Mouse (Mus musculus): ENCODE measurements at regions not wholly inside any gene's neighbourhood (a gene's known extent, or its start where the extent isn't known, plus 50 kb on each side); places are given as distances from the start of the nearest gene placed in this dataset.

GRCm38 (mm10) chr10:74760734-74761133, 206.2 kb upstream of the Gnaz start:
- Histone ChIP-seq H3K9me3 (replicated peaks; ENCODE audit: low read length) (no peaks in the 10 kb centered on the region), H3K79me2 (replicated peaks; ENCODE audit: control insufficient read depth, extremely low read depth, insufficient read depth, poor library complexity, severe bottlenecking) (no peaks in the 10 kb centered on the region), H3K27me3 (replicated peaks) (no peaks in the 10 kb centered on the region), H3K4me3 (replicated peaks in 1 of 3; ENCODE audit: low read depth in 2 of 3, low read length in 2 of 3, poor library complexity in 1 of 3) (no peak overlapping the region), H3K4me1 (ENCODE audit: control insufficient read depth in 1 of 2, insufficient read depth in 2 of 2) (no peaks in the 10 kb centered on the region), H3K27ac (ENCODE audit: insufficient read depth, low read depth) (no peak overlapping the region), H3K4me2 (ENCODE audit: insufficient read depth, low read depth, poor library complexity, severe bottlenecking) (no peak overlapping the region), H3K36me3 (replicated peaks in 1 of 2; ENCODE audit: control insufficient read depth in 1 of 2, insufficient read depth in 1 of 2, low read length in 1 of 2) (no peaks in the 10 kb centered on the region), H3K9ac (ENCODE audit: insufficient read depth, low read depth) (no peak overlapping the region)
- dilution Hi-C loops (cut with MboI; ENCODE audit: extremely low pct_ligation_motif_present, extremely low pct_unique_long_range_greater_than_20kb, low sequenced_read_pairs) (no loop called here), in situ Hi-C loops (cut with MboI; ENCODE audit: low pct_ligation_motif_present, low pct_unique_long_range_greater_than_20kb, low sequenced_read_pairs) (no loop called here)
- TF ChIP-seq ETS1 (conservative IDR thresholded peaks at IDR 0.05; ENCODE audit: low read depth, low read length) (no peak), MXI1 (IDR thresholded peaks at IDR 0.05; ENCODE audit: low read depth, low read length) (no peak), ELF1 (IDR thresholded peaks at IDR 0.05; ENCODE audit: low read depth, low read length) (no peak), CTCF (conservative IDR thresholded peaks at IDR 0.05 in 1 of 2, IDR thresholded peaks at IDR 0.05 in 1 of 2; ENCODE audit: low read depth in 2 of 2, low read length in 2 of 2) (no peak), ZKSCAN1 (IDR thresholded peaks at IDR 0.05; ENCODE audit: borderline replicate concordance, low read depth, low read length) (no peak), JUN (IDR thresholded peaks at IDR 0.05; ENCODE audit: insufficient read depth, low read depth, low read length) (no peak), MAZ (IDR thresholded peaks at IDR 0.05; ENCODE audit: low read depth, low read length) (no peak), EP300 (IDR thresholded peaks at IDR 0.05; ENCODE audit: low read length) (no peak), BHLHE40 (IDR thresholded peaks at IDR 0.05; ENCODE audit: low read depth, low read length) (no peak), IRF4 (IDR thresholded peaks at IDR 0.05; ENCODE audit: low read depth, low read length) (no peak), MAX (IDR thresholded peaks at IDR 0.05; ENCODE audit: low read length) (no peak), UBTF (IDR thresholded peaks at IDR 0.05; ENCODE audit: low read depth, low read length) (no peak), ZMIZ1 (IDR thresholded peaks at IDR 0.05; ENCODE audit: low read depth, low read length) (no peak), MEF2A (IDR thresholded peaks at IDR 0.05; ENCODE audit: borderline replicate concordance, low read depth, low read length) (no peak), GABPA (IDR thresholded peaks at IDR 0.05; ENCODE audit: insufficient replicate concordance, low read depth, low read length) (no peak)
- DNase-seq (ENCODE audit: extremely low read depth) = no peak

GRCm38 (mm10) chr10:74789245-74789644, 177.7 kb upstream of the Gnaz start:
- Histone ChIP-seq H3K27me3 (replicated peaks) (no peaks in the 10 kb centered on the region), H3K4me1 (ENCODE audit: control insufficient read depth in 1 of 2, insufficient read depth in 2 of 2) (no peaks in the 10 kb centered on the region), H3K79me2 (replicated peaks; ENCODE audit: control insufficient read depth, extremely low read depth, insufficient read depth, poor library complexity, severe bottlenecking) (no peaks in the 10 kb centered on the region), H3K27ac (ENCODE audit: insufficient read depth, low read depth) (no peak overlapping the region), H3K4me2 (ENCODE audit: insufficient read depth, low read depth, poor library complexity, severe bottlenecking) (no peak overlapping the region), H3K9me3 (replicated peaks; ENCODE audit: low read length) (no peaks in the 10 kb centered on the region), H3K4me3 (replicated peaks in 1 of 3; ENCODE audit: low read depth in 2 of 3, low read length in 2 of 3, poor library complexity in 1 of 3) (no peak overlapping the region), H3K36me3 (replicated peaks in 1 of 2; ENCODE audit: control insufficient read depth in 1 of 2, insufficient read depth in 1 of 2, low read length in 1 of 2) (no peaks in the 10 kb centered on the region), H3K9ac (ENCODE audit: insufficient read depth, low read depth) (no peak overlapping the region)
- peak; percentile 4 for DNase-seq (ENCODE audit: extremely low read depth)
- dilution Hi-C loops (cut with MboI; ENCODE audit: extremely low pct_ligation_motif_present, extremely low pct_unique_long_range_greater_than_20kb, low sequenced_read_pairs) = no loop called here
- in situ Hi-C loops (cut with MboI; ENCODE audit: low pct_ligation_motif_present, low pct_unique_long_range_greater_than_20kb, low sequenced_read_pairs) = no loop called here
- no peak for TF ChIP-seq EP300 (IDR thresholded peaks at IDR 0.05; ENCODE audit: low read length)
- TF ChIP-seq SIN3A (IDR thresholded peaks at IDR 0.05; ENCODE audit: low read length) = no peak
- TF ChIP-seq MXI1 (IDR thresholded peaks at IDR 0.05; ENCODE audit: low read depth, low read length) = no peak
- TF ChIP-seq RAD21 (IDR thresholded peaks at IDR 0.05; ENCODE audit: low read depth, low read length) = no peak
- TF ChIP-seq GABPA (IDR thresholded peaks at IDR 0.05; ENCODE audit: insufficient replicate concordance, low read depth, low read length) = no peak
- TF ChIP-seq ZNF384 (IDR thresholded peaks at IDR 0.05; ENCODE audit: low read depth, low read length) = no peak
- no peak for TF ChIP-seq TCF12 (IDR thresholded peaks at IDR 0.05; ENCODE audit: low read depth, low read length)
- no peak for TF ChIP-seq CTCF (conservative IDR thresholded peaks at IDR 0.05 in 1 of 2, IDR thresholded peaks at IDR 0.05 in 1 of 2; ENCODE audit: low read depth in 2 of 2, low read length in 2 of 2)
- TF ChIP-seq ETS1 (conservative IDR thresholded peaks at IDR 0.05; ENCODE audit: low read depth, low read length) = no peak
- no peak for TF ChIP-seq NRF1 (IDR thresholded peaks at IDR 0.05; ENCODE audit: low read depth, low read length)
- TF ChIP-seq IRF4 (IDR thresholded peaks at IDR 0.05; ENCODE audit: low read depth, low read length) = no peak
- no peak for TF ChIP-seq ZMIZ1 (IDR thresholded peaks at IDR 0.05; ENCODE audit: low read depth, low read length)
- TF ChIP-seq NELFE (IDR thresholded peaks at IDR 0.05; ENCODE audit: low read depth, low read length) = no peak
- TF ChIP-seq JUN (IDR thresholded peaks at IDR 0.05; ENCODE audit: insufficient read depth, low read depth, low read length) = no peak
